Mouse (Mus musculus) CH12.LX (cell line): ENCODE measurements around the gene Mink1. TPM values are rescaled to one million over a fixed set of nuclear protein-coding genes. Genes with fewer than 3 reads are reported as not detected.

Experiments used
- DNase-seq: peaks from one replicate; pipeline ENCODE4 v3.0.0-alpha.2; 2013; ENCODE audit errors: extremely low read depth
- H3K27ac ChIP-seq: 2 replicates; pipeline ENCODE4 v1.5.1; 2012; ENCODE audit warnings: low read depth, mild to moderate bottlenecking, control low read depth, moderate library complexity; ENCODE audit not compliant: insufficient read depth
- H3K27me3 ChIP-seq: replicated peaks from 2 replicates; pipeline ENCODE3; 2012; ENCODE audit warnings: inconsistent platforms
- H3K36me3 ChIP-seq, 2 experiments: replicated peaks in 1 of 2; 2 replicates each; pipeline versions ENCODE3 to v1.6.1; 2012; ENCODE audit warnings: inconsistent platforms in 1 of 2, low read length in 1 of 2, mild to moderate bottlenecking in 1 of 2, mixed read lengths in 1 of 2, moderate library complexity in 1 of 2; ENCODE audit not compliant: control insufficient read depth in 1 of 2, insufficient read depth in 1 of 2
- H3K4me1 ChIP-seq, 2 experiments: 2 replicates each; pipeline ENCODE4 v1.6.1; 2012; ENCODE audit warnings: inconsistent platforms in 1 of 2, moderate library complexity in 1 of 2; ENCODE audit not compliant: insufficient read depth in 2 of 2, control insufficient read depth in 1 of 2
- H3K4me2 ChIP-seq: 2 replicates; pipeline ENCODE4 v1.6.1; 2012; ENCODE audit warnings: low read depth, mild to moderate bottlenecking, control low read depth; ENCODE audit not compliant: poor library complexity, insufficient read depth, severe bottlenecking
- H3K4me3 ChIP-seq, 3 experiments: fragments of 150-350 bp in 1 of 3; sonication (generic) in 1 of 3; replicated peaks in 1 of 3; 2 replicates each; pipeline versions ENCODE3 to v1.5.1; 2011 to 2012; ENCODE audit warnings: low read depth in 2 of 3, low read length in 2 of 3, mild to moderate bottlenecking in 2 of 3, moderate library complexity in 2 of 3, control low read depth in 1 of 3, improper control_type of control experiment in 1 of 3, inconsistent platforms in 1 of 3, mixed read lengths in 1 of 3; ENCODE audit not compliant: poor library complexity in 1 of 3
- H3K79me2 ChIP-seq: replicated peaks from 2 replicates; pipeline ENCODE4 v1.6.1; 2012; ENCODE audit warnings: mild to moderate bottlenecking, moderate library complexity; ENCODE audit not compliant: control insufficient read depth, poor library complexity, insufficient read depth, severe bottlenecking; ENCODE audit errors: extremely low read depth
- H3K9ac ChIP-seq: 2 replicates; pipeline ENCODE4 v1.6.1; 2012; ENCODE audit warnings: low read depth, mild to moderate bottlenecking, control low read depth, moderate library complexity; ENCODE audit not compliant: insufficient read depth
- H3K9me3 ChIP-seq: replicated peaks from 2 replicates; pipeline ENCODE3; 2012; ENCODE audit warnings: low read length, inconsistent platforms, mixed read lengths
- MAFK ChIP-seq: IDR thresholded peaks from 2 replicates; pipeline ENCODE4 v1.6.1; 2011; ENCODE audit warnings: low read length, improper control_type of control experiment; ENCODE audit not compliant: insufficient replicate concordance
- MAZ ChIP-seq: IDR thresholded peaks from 2 replicates; pipeline ENCODE4 v1.6.1; 2012; ENCODE audit warnings: low read depth, mild to moderate bottlenecking, inconsistent platforms, low read length, improper control_type of control experiment, moderate library complexity
- MYC ChIP-seq: IDR thresholded peaks from 2 replicates; pipeline ENCODE4 v1.6.1; 2011; ENCODE audit warnings: low read depth, mild to moderate bottlenecking, improper control_type of control experiment, low read length
- NELFE ChIP-seq: IDR thresholded peaks from 2 replicates; pipeline ENCODE4 v1.6.1; 2011; ENCODE audit warnings: low read depth, low read length, improper control_type of control experiment
- TBP ChIP-seq: conservative IDR thresholded peaks from 2 replicates; pipeline ENCODE4 v1.6.1; 2011; ENCODE audit warnings: low read depth, low read length, improper control_type of control experiment
- UBTF ChIP-seq: IDR thresholded peaks from 2 replicates; pipeline ENCODE4 v1.6.1; 2012; ENCODE audit warnings: low read depth, mild to moderate bottlenecking, inconsistent platforms, low read length, improper control_type of control experiment, moderate library complexity
- USF1 ChIP-seq: IDR thresholded peaks from 2 replicates; pipeline ENCODE4 v1.6.1; 2014; ENCODE audit warnings: low read depth, mild to moderate bottlenecking, inconsistent platforms, low read length, improper control_type of control experiment
- USF2 ChIP-seq: conservative IDR thresholded peaks from 2 replicates; pipeline ENCODE4 v1.6.1; 2011; ENCODE audit warnings: low read depth, low read length, improper control_type of control experiment
- dilution Hi-C: fragments of 300-500 bp; cut with MboI; formaldehyde crosslinking; loops from 2 replicates; pipeline ENCODE4 v1.14.3; 2020; ENCODE audit warnings: low sequenced_read_pairs; ENCODE audit not compliant: extremely low pct_unique_long_range_greater_than_20kb, extremely low pct_ligation_motif_present
- in situ Hi-C: fragments of 300-500 bp; cut with MboI; formaldehyde crosslinking; loops from 3 replicates; pipeline ENCODE4 v1.14.3; 2019; ENCODE audit warnings: low sequenced_read_pairs, low pct_ligation_motif_present, low pct_unique_long_range_greater_than_20kb, mixed read lengths
- polyA plus RNA-seq: library from polyadenylated mRNA; unstranded; fragments of >175 nt; gene quantifications from 2 replicates; pipeline ENCODE4 v1.2.1, GENCODE M21; 2012; ENCODE audit warnings: low read depth; ENCODE audit not compliant: insufficient read length
- total RNA-seq, 2 experiments: library from RNA; depleted of rRNA; stranded (reverse); fragments of 300-350 nt in 1 of 2; fragments of >200 nt in 1 of 2; gene quantifications; 2 replicates each; pipeline ENCODE4 v1.2.3; 2012 to 2014

Mink1 gene
- total and polyA plus RNA-seq, 3 experiments: 15.0 to 79.8 (median 31.2) TPM

DNA sequence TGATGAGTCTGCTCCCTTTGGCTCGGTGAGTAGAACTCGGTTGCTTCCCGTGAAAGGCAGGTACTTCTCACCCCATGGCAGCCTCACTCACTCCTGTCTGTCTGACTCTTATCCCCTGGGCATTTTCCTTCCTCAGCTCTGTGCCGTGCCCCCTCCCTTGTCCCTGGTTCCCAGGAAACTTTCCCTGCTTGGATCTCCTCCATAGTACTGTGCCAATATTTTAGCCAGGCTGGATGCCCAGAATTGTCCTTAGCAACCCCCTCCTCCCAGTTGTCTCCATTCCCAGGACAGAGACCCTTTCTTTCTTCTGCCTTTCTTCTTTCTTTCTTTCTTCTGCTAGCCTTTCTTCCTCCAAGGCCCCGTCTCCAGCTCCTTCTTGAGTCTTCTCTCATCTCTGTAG lies 21.3 kb upstream of the Mink1 start:
- in situ Hi-C loops (no loop called here), dilution Hi-C loops (no loop called here)
- H3K79me2 ChIP-seq: no peaks in the 10 kb centered on the region
- H3K27me3 ChIP-seq: no peaks in the 10 kb centered on the region
- H3K9me3 ChIP-seq: no peaks in the 10 kb centered on the region
- TF ChIP-seq MAZ (no peak), MYC (no peak), USF2 (no peak), NELFE (no peak)
- no peak overlapping the region for H3K4me2 ChIP-seq
- H3K36me3 ChIP-seq: peaks cover 0 to 9% of the 10 kb centered on the region in 2 experiments
- H3K27ac ChIP-seq: no peak overlapping the region
- DNase-seq: no peak
- no peak overlapping the region for H3K4me3 ChIP-seq
- H3K9ac ChIP-seq: no peak overlapping the region
- peaks cover 0 to 16% of the 10 kb centered on the region in 2 experiments; a peak in 2 of 4 replicates for H3K4me1 ChIP-seq

DNA sequence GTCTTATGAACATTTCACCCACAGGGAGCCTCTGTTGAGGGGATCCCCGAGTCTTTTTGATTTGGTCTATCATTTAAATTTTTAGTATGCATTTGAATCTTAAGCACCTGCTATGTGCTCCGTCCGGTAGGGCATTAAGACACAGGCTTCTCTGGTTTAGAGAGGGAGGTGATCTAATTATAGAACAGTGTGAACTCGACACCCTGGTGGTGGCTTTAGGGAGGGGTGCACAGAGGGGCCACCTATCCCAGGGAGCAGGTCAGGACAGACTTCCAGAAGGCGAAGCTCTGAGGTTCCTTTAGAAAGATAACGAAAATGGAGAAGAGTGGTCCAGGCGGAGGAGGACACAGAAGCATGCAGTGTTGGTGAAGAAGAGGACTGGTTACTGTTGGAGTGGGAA lies 18.2 kb upstream of the Mink1 start:
- no peak overlapping the region for H3K27ac ChIP-seq
- no peak overlapping the region for H3K4me3 ChIP-seq
- no peaks in the 10 kb centered on the region for H3K79me2 ChIP-seq
- no peak overlapping the region for H3K4me2 ChIP-seq
- no peak overlapping the region for H3K9ac ChIP-seq
- H3K4me1 ChIP-seq: peaks cover 0 to 9% of the 10 kb centered on the region in 2 experiments; a peak in 2 of 4 replicates
- H3K36me3 ChIP-seq: peaks cover 0 to 12% of the 10 kb centered on the region in 2 experiments
- in situ Hi-C loops: no loop called here
- no peak for TF ChIP-seq MAZ
- no peak for TF ChIP-seq MAFK
- TF ChIP-seq TBP: no peak
- no peak for TF ChIP-seq USF1
- TF ChIP-seq, all 38 proteins: peak for 0
- dilution Hi-C loops: no loop called here
- Histone ChIP-seq H3K27me3 (no peaks in the 10 kb centered on the region), H3K9me3 (no peaks in the 10 kb centered on the region)
- DNase-seq: no peak

DNA sequence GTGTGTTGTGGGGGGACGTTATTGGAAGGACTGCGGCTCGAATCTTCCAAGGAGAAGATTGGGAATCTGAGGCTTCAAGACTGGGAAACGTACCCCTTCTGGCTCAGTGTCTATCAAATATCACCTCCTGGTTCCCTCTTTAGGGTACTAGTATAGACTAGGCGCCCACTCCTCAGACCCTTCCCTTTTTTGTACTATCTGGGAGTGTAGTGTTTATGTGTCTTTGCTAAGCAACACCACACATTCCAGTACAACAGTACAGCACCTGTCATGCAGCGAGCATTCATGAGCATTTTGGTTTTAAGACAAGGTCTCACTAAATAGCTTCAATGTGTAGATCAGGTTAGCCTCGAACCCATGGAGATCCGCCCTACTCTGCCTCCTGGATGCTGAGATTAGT lies 11.2 kb upstream of the Mink1 start:
- Histone ChIP-seq H3K4me1 (no peaks in the 10 kb centered on the region), H3K4me3 (no peak overlapping the region), H3K36me3 (peaks cover 0 to 47% of the 10 kb centered on the region in 2 experiments), H3K4me2 (no peak overlapping the region), H3K27ac (no peak overlapping the region), H3K9me3 (no peaks in the 10 kb centered on the region), H3K27me3 (no peaks in the 10 kb centered on the region), H3K79me2 (no peaks in the 10 kb centered on the region), H3K9ac (no peak overlapping the region)
- in situ Hi-C loops (no loop called here), dilution Hi-C loops (no loop called here)
- no peak for DNase-seq
- TF ChIP-seq MAFK (no peak), NELFE (no peak), UBTF (no peak)
- TF ChIP-seq, all 38 proteins: peak for 0
